Mouse (Mus musculus): ENCODE data around the gene Gprc6a.

DNA sequence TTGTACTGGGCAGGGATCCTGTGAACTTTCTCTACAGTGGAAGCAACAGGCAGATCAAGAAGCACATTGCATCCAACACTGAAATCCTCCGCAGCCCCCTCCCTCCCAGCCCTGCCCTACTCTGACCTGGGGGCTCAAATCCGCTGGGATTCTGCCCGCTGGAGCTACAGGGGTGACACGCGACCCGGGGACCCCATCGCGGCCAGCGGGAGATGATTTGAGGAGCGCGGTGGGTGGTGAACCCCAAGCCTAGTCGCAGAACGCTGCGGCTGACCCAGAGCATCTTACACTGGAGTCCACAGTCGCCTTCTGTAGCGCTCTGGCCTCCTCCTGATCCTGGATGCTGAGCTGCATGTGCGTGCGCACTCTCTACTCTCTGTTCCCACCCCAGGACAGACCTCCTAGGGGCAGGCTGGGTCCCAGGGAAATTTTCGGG lies 41.1 kb downstream of the Gprc6a start, which contains the start of gene Fam162b:
- TF ChIP-seq CTCF (IDR thresholded peaks at IDR 0.05) (no peak), EP300 (IDR thresholded peaks at IDR 0.05) (no peak)

Data from lung, postnatal 0 days (tissue).